Comparison of ENCODE assay signal across 8 mouse cellular contexts in the genomic region with DNA sequence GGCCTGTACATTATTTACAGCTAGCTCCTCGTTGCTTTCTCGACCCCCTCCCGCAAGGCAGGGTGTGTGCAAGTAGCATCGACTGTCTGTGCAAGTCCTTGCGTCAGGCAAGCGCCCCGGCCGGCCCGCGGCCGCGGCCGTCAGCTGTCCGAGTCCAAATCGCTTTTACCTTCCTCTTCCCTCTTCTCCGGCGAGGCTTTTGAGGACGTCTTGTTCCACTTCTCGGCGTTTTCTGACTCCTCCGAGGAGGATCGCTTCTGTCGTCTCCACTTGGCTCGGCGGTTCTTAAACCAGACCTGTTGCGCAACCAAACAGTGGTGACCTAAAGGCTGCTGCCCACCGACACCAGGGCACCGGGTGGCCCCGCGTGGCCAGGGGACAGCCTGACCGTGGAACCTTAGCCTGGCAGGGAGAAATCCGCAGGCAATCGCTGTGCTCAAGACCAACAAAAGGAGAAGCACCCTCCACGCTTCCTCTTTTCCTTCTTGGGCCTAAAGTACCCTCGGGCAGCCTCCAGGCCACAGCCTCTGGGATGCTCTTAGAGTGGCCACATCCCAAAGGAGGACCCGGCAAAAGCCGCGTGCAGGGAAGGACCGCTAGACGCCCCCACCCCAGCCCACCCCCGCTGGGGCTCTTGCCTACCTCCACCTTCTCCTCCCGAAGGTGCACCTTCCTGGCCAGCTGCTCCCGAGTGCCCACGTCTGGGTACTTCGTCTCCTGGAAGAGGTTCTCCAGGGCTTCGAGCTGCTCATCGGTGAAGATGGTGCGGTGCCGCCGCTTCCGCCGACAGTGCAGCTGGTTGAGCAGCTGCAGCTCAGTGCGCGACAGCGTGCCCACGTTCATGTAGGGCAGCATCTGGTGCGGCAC. TPM values are rescaled to one million over a fixed set of nuclear protein-coding genes. Genes with fewer than 3 reads are reported as not detected.
DNase-seq lines count a peak whose midpoint lies in the region; ATAC-seq and TF ChIP-seq lines count a peak whose summit lies in the region.
"Had no signal": no experiment of that assay in that cellular context is flagged by ENCODE, and none has a peak within 500 bp of the region (broad histone marks: within the 10 kb centered on the region; RNA-seq: fewer than 3 reads in every experiment).

No protein-coding gene starts in this region.

- TF ChIP-seq CTCF in E14TG2a.4 (conservative IDR thresholded peaks at IDR 0.05; ENCODE audit: low read length), result no peak

- DNase-seq in 3134 (ENCODE audit: extremely low read depth, insufficient read length, low spot score), result peak; percentile 16
- peak; percentile 28 for DNase-seq in right cerebral cortex, postnatal 4 days
- no peak for DNase-seq in adrenal gland, adult 8-10 months
- no peak for DNase-seq in adrenal gland, postnatal 4 days (ENCODE audit: low spot score in 2 of 2)

- no peak overlapping the region for H3K9ac ChIP-seq in forebrain, embryonic 15.5 days (replicated peaks)
- peak overlapping the region; percentile 29; the same call in 1 of the 2 replicates for H3K9ac ChIP-seq in limb, embryonic 15.5 days

- no peaks in the 10 kb centered on the region for H3K9me3 ChIP-seq in E14TG2a.4 (ENCODE audit: low read length)
- no peaks in the 10 kb centered on the region for H3K9me3 ChIP-seq in forebrain, embryonic 15.5 days
- H3K9me3 ChIP-seq in limb, embryonic 15.5 days, result no peaks in the 10 kb centered on the region

- H3K36me3 ChIP-seq in E14TG2a.4 (ENCODE audit: insufficient read depth, low read length), result no peaks in the 10 kb centered on the region
- H3K36me3 ChIP-seq in forebrain, embryonic 15.5 days, result no peaks in the 10 kb centered on the region
- H3K36me3 ChIP-seq in limb, embryonic 15.5 days, result no peaks in the 10 kb centered on the region

- peak; percentile 63 for ATAC-seq in forebrain, embryonic 15.5 days (replicated peaks)
- no peak for ATAC-seq in limb, embryonic 15.5 days (ENCODE audit: insufficient number of reproducible peaks, low FRiP score, low TSS enrichment, low read depth)

- WGBS in forebrain, embryonic 15.5 days, result under 1% methylated on average over 56 of the region's 57 CpGs
- 4% methylated on average over 57 of the region's 57 CpGs for WGBS in limb, embryonic 15.5 days

- H3K4me2 ChIP-seq in forebrain, embryonic 15.5 days (replicated peaks), result peak overlapping the region; percentile 83; the same call in 1 of the 2 replicates
- peak overlapping the region; percentile 93 for H3K4me2 ChIP-seq in limb, embryonic 15.5 days

- H3K27ac ChIP-seq in forebrain, embryonic 15.5 days (replicated peaks), result no peak overlapping the region
- no peak overlapping the region for H3K27ac ChIP-seq in limb, embryonic 15.5 days

- peaks cover 78% of the 10 kb centered on the region for H3K27me3 ChIP-seq in E14TG2a.4 (ENCODE audit: insufficient read depth, low read length)
- H3K27me3 ChIP-seq in forebrain, embryonic 15.5 days, result peaks cover 81% of the 10 kb centered on the region
- peaks cover 90% of the 10 kb centered on the region for H3K27me3 ChIP-seq in limb, embryonic 15.5 days

- H3K4me3 ChIP-seq in E14TG2a.4 (replicated peaks; ENCODE audit: low read length), result peak overlapping the region; percentile 77
- peak overlapping the region; percentile 11; the same call in 1 of the 2 replicates for H3K4me3 ChIP-seq in forebrain, embryonic 15.5 days
- H3K4me3 ChIP-seq in limb, embryonic 15.5 days, result peak overlapping the region; percentile 58

- peaks cover 49% of the 10 kb centered on the region for H3K4me1 ChIP-seq in E14TG2a.4 (replicated peaks; ENCODE audit: low read depth, low read length)
- H3K4me1 ChIP-seq in forebrain, embryonic 15.5 days, result peaks cover 31% of the 10 kb centered on the region
- H3K4me1 ChIP-seq in limb, embryonic 15.5 days, result peaks cover 32% of the 10 kb centered on the region

RNA-seq across cellular contexts. Expression of a gene that starts 1.5 kb away (rescaled TPM):
- polyA plus RNA-seq in forebrain, embryonic 15.5 days (2015; fragmentation: Nextera tagmentation; extraction: Ambion mirVana), result 0.19 and 0.75 TPM in 2 replicates
- 4.2 and 7.2 TPM in 2 replicates for polyA plus RNA-seq in limb, embryonic 15.5 days (2015; fragmentation: Nextera tagmentation; extraction: Ambion mirVana)
- total RNA-seq in adrenal gland, adult 8-10 months (2022), result under 1 TPM in 1 of 4 experiments, not detected in 3; 0.21 TPM
- under 1 TPM; 0.31 to 0.39 TPM for total RNA-seq in adrenal gland, postnatal 4 days (2021)
- polyA plus RNA-seq: cortical plate, adult 2 months had no signal

Comparison
In these comparisons a context has a peak if more than half of its experiments do, and no peak if none do; other contexts are left out.
1. DNase-seq: peak in 3134 (single experiment) and right cerebral cortex, postnatal 4 days (single experiment); none in adrenal gland, adult 8-10 months (single experiment) and adrenal gland, postnatal 4 days (0 of 2).
2. H3K4me3 ChIP-seq: peak in every context shown above with its lines; median percentile 77 in E14TG2a.4; 58 in limb, embryonic 15.5 days; 11 in forebrain, embryonic 15.5 days.